27 mouse cellular contexts compared by ENCODE assay signal in genomic region chr9:7659469-7660020, GRCm38 (mm10). TPM values are rescaled to one million over a fixed set of nuclear protein-coding genes. Genes with fewer than 3 reads are reported as not detected.
A peak's percentile ranks its signal among the peaks of the same experiment; 100 is the strongest.
DNase-seq lines count a peak whose midpoint lies in the region; ATAC-seq lines count a peak whose summit lies in the region.
"Had no signal": no experiment of that assay in that cellular context is flagged by ENCODE, and none has a peak within 500 bp of the region (broad histone marks: within the 10 kb centered on the region; RNA-seq: fewer than 3 reads in every experiment).

No protein-coding gene starts in this region.

- no peak overlapping the region for H3K4me3 ChIP-seq in embryonic facial prominence, embryonic 14.5 days (ENCODE audit: low read depth, low read length)
- no peak overlapping the region for H3K4me3 ChIP-seq in embryonic facial prominence, embryonic 10.5 days
- no peak overlapping the region for H3K4me3 ChIP-seq in neural tube, embryonic 15.5 days (replicated peaks)
- H3K4me3 ChIP-seq: forebrain, embryonic 10.5 days; heart, embryonic 15.5 days; left cerebral cortex, adult 2 months; liver, embryonic 13.5 days; midbrain, embryonic 12.5 days; neural tube, embryonic 13.5 days had no signal

- H3K9me3 ChIP-seq in embryonic facial prominence, embryonic 14.5 days (ENCODE audit: control insufficient read depth, low read length) = no peaks in the 10 kb centered on the region
- no peaks in the 10 kb centered on the region for H3K9me3 ChIP-seq in embryonic facial prominence, embryonic 10.5 days
- no peaks in the 10 kb centered on the region for H3K9me3 ChIP-seq in neural tube, embryonic 15.5 days (replicated peaks)
- H3K9me3 ChIP-seq: forebrain, embryonic 10.5 days; heart, embryonic 15.5 days; liver, embryonic 13.5 days; midbrain, embryonic 12.5 days; neural tube, embryonic 13.5 days had no signal

- peak; percentile 48 for DNase-seq in embryonic facial prominence, embryonic 14.5 days (ENCODE audit: low spot score)
- DNase-seq in embryonic facial prominence, embryonic 10.5 days (ENCODE audit: low spot score) = no peak
- DNase-seq in neural tube, embryonic 10.5 days (ENCODE audit: extremely low spot score, low spot score) = peak; percentile 20
- peak; percentile 30 for DNase-seq in embryo, embryonic 11 days
- no peak for DNase-seq in ovary, adult 18-20 months (ENCODE audit: low spot score)
- DNase-seq in cerebellum, postnatal 36 days = no peak
- DNase-seq: adrenal gland, postnatal 36 days; cerebellum, adult 11 months; cerebellum, adult 9-11 months; gastrocnemius, postnatal 25 days; heart, postnatal 36 days; kidney, adult 18-20 months; liver, embryonic 13.5 days; lung, adult 2 months; lung, postnatal 14 days; right cerebral cortex, postnatal 25 days; thymus, postnatal 25 days had no signal

- WGBS in embryonic facial prominence, embryonic 14.5 days = 72% methylated on average over 6 of the region's 6 CpGs
- WGBS in embryonic facial prominence, embryonic 10.5 days = 68% methylated on average over 6 of the region's 6 CpGs
- WGBS in neural tube, embryonic 15.5 days = 19% methylated on average over 6 of the region's 6 CpGs

- no peak overlapping the region for H3K27ac ChIP-seq in embryonic facial prominence, embryonic 14.5 days (replicated peaks; ENCODE audit: low read depth, low read length)
- no peak overlapping the region for H3K27ac ChIP-seq in embryonic facial prominence, embryonic 10.5 days (replicated peaks)
- H3K27ac ChIP-seq in neural tube, embryonic 15.5 days (replicated peaks) = no peak overlapping the region
- H3K27ac ChIP-seq: forebrain, embryonic 10.5 days; heart, embryonic 15.5 days; hindbrain, postnatal 0 days; kidney, postnatal 0 days; left cerebral cortex, adult 2 months; liver, embryonic 13.5 days; midbrain, embryonic 12.5 days; neural tube, embryonic 13.5 days had no signal

- no peaks in the 10 kb centered on the region for H3K27me3 ChIP-seq in embryonic facial prominence, embryonic 14.5 days (replicated peaks; ENCODE audit: control insufficient read depth, insufficient read depth, low read length)
- H3K27me3 ChIP-seq in embryonic facial prominence, embryonic 10.5 days (replicated peaks; ENCODE audit: low read depth, poor library complexity, severe bottlenecking) = no peaks in the 10 kb centered on the region
- H3K27me3 ChIP-seq in neural tube, embryonic 15.5 days (replicated peaks) = no peaks in the 10 kb centered on the region
- H3K27me3 ChIP-seq: heart, embryonic 15.5 days; liver, embryonic 13.5 days; midbrain, embryonic 12.5 days; neural tube, embryonic 13.5 days had no signal

- no peaks in the 10 kb centered on the region for H3K36me3 ChIP-seq in embryonic facial prominence, embryonic 14.5 days (ENCODE audit: control insufficient read depth, insufficient read depth, low read length)
- H3K36me3 ChIP-seq in embryonic facial prominence, embryonic 10.5 days (replicated peaks) = no peaks in the 10 kb centered on the region
- H3K36me3 ChIP-seq in neural tube, embryonic 15.5 days = no peaks in the 10 kb centered on the region
- H3K36me3 ChIP-seq: forebrain, embryonic 10.5 days; heart, embryonic 15.5 days; liver, embryonic 13.5 days; midbrain, embryonic 12.5 days; neural tube, embryonic 13.5 days had no signal

- H3K9ac ChIP-seq in embryonic facial prominence, embryonic 14.5 days (ENCODE audit: low read depth, low read length) = no peak overlapping the region
- no peak overlapping the region for H3K9ac ChIP-seq in neural tube, embryonic 15.5 days (replicated peaks)
- H3K9ac ChIP-seq: heart, embryonic 15.5 days; liver, embryonic 13.5 days; midbrain, embryonic 12.5 days; neural tube, embryonic 13.5 days had no signal

- ATAC-seq in embryonic facial prominence, embryonic 14.5 days (ENCODE audit: low read depth) = peak; percentile 67
- no peak for ATAC-seq in neural tube, embryonic 15.5 days (ENCODE audit: low FRiP score)
- ATAC-seq: hindbrain, postnatal 0 days had no signal

- no peak overlapping the region for H3K4me2 ChIP-seq in embryonic facial prominence, embryonic 14.5 days (ENCODE audit: low read depth, low read length)
- no peak overlapping the region for H3K4me2 ChIP-seq in neural tube, embryonic 15.5 days
- H3K4me2 ChIP-seq: heart, embryonic 15.5 days; liver, embryonic 13.5 days; midbrain, embryonic 12.5 days; neural tube, embryonic 13.5 days had no signal

- no peaks in the 10 kb centered on the region for H3K4me1 ChIP-seq in embryonic facial prominence, embryonic 14.5 days (ENCODE audit: control insufficient read depth, insufficient read depth, low read length)
- no peaks in the 10 kb centered on the region for H3K4me1 ChIP-seq in embryonic facial prominence, embryonic 10.5 days
- H3K4me1 ChIP-seq in neural tube, embryonic 15.5 days = no peaks in the 10 kb centered on the region
- H3K4me1 ChIP-seq: heart, embryonic 15.5 days; liver, embryonic 13.5 days; midbrain, embryonic 12.5 days; neural tube, embryonic 13.5 days had no signal

RNA-seq across cellular contexts. Expression of gene Mmp20, which starts 31.5 kb away (rescaled TPM):
- polyA plus RNA-seq in embryonic facial prominence, embryonic 14.5 days (2014; fragmentation: Nextera tagmentation; extraction: Ambion mirVana) = not detected in 2 replicates
- not detected in 2 replicates for polyA plus RNA-seq in embryonic facial prominence, embryonic 10.5 days (2016; fragmentation: Nextera tagmentation; extraction: Ambion mirVana)
- polyA plus RNA-seq in neural tube, embryonic 15.5 days (2015; fragmentation: Nextera tagmentation; extraction: Ambion mirVana) = not detected in 2 replicates
- polyA plus RNA-seq: forebrain, embryonic 10.5 days; heart, embryonic 15.5 days; hindbrain, postnatal 0 days; liver, embryonic 13.5 days; lung, adult 2 months; midbrain, embryonic 12.5 days; neural tube, embryonic 13.5 days; spleen, adult 2 months had no signal

RNA-seq across cellular contexts. Expression of gene Mmp7, which starts 32.3 kb away (rescaled TPM):
- polyA plus RNA-seq in embryonic facial prominence, embryonic 14.5 days (2014; fragmentation: Nextera tagmentation; extraction: Ambion mirVana) = 0.20 TPM in 1 of 2 replicates, not detected in the other
- polyA plus RNA-seq in embryonic facial prominence, embryonic 10.5 days (2016; fragmentation: Nextera tagmentation; extraction: Ambion mirVana) = not detected in 2 replicates
- polyA plus RNA-seq in neural tube, embryonic 15.5 days (2015; fragmentation: Nextera tagmentation; extraction: Ambion mirVana) = not detected in 2 replicates
- polyA plus RNA-seq: forebrain, embryonic 10.5 days; heart, embryonic 15.5 days; hindbrain, postnatal 0 days; limb, embryonic 14.5 days; liver, embryonic 13.5 days; lung, adult 2 months; midbrain, embryonic 12.5 days; neural tube, embryonic 13.5 days; spleen, adult 2 months had no signal

Comparison
In these comparisons a context has a peak if more than half of its experiments do, and no peak if none do; other contexts are left out.
1. DNase-seq: peak in embryonic facial prominence, embryonic 14.5 days (single experiment), neural tube, embryonic 10.5 days (single experiment) and embryo, embryonic 11 days (single experiment); none in embryonic facial prominence, embryonic 10.5 days (single experiment), ovary, adult 18-20 months (single experiment) and cerebellum, postnatal 36 days (0 of 2).